Mouse (Mus musculus): ENCODE results near the gene Xrcc4.

Xrcc4 gene

DNA sequence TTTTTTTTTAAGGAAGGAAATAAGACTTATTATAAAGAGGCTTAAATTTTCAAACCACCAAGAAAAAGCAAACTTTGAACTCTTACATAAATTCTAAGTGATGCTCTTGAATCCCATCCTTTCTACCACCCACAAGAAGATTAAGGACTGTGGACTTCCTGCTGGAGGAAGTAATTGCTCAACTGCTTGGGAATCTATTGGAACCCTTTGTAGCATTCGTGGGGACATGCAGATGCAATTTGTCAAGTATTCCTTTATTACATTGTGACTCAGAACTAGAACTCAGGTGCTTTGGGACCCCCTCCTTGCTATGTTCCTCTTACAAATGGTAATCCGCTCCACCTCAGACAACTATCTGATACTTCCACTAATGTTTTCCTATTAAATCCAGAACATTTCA is 351.1 kb downstream of the Xrcc4 start:
- DNase-seq: no peak

DNA sequence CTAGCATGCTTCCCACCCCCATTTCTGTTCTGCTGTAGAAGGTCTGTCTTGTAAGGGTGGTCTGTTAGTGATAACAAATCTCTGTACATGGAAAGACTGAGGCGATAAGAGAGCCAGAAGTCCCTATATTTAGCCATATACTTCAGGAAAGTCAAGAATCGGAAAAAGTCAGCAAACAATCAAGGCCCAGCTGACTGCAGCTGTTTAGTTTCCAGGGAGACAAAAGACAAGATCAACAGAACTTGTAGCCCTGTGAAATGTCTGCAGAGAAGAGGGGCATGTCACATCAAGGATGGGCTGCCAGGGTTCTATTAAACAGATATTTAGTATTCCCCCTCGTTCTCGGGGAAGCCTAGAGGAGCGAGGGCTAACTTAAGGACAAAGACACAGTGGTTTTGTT is 354.3 kb downstream of the Xrcc4 start:
- no peak for DNase-seq

DNA sequence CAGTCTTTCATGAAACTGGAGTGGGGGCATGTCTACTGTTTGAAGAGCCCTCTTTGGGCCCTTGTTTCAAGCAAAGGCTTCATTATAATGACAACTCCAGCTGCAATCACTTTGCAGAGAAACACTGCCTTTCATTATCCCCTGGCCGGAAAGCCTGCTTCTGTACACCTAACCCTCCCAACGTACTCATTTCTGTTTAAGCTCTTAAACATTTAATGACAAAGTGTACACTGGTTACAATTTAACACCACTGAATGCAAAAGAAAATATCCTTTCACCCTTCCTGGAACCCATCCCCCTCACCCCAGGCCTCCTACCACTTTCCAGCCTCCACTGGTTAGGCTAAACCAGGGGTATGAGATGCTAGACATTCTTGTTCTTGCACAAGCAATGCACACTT is 362.9 kb downstream of the Xrcc4 start:
- no peak for DNase-seq

All from thymus, postnatal 36 days (tissue).